Mouse (Mus musculus): ENCODE data around the gene Prkch.

- no peak for TF ChIP-seq CTCF (IDR thresholded peaks at IDR 0.05; ENCODE audit: borderline replicate concordance, insufficient read depth, low read depth, low read length)
- TF ChIP-seq POLR2A (IDR thresholded peaks at IDR 0.05; ENCODE audit: borderline replicate concordance, insufficient read depth, low read length) = no peak
Measured at GRCm38 (mm10) chr12:73687077-73688035, 102.8 kb downstream of the Prkch start.
